Mouse (Mus musculus) kidney, adult 2 months (tissue): ENCODE data around the gene Bcl9l. TPM values are rescaled to one million over a fixed set of nuclear protein-coding genes. Genes with fewer than 3 reads are reported as not detected.

Experiments
- DNase-seq: peaks from one replicate; pipeline ENCODE4 v3.0.0; 2021
- H3K27ac ChIP-seq: fragments of 200-500 bp; 2 replicates; pipeline ENCODE4 v1.5.1; 2012; ENCODE audit warnings: low read depth, low read length, control low read depth, inconsistent platforms; ENCODE audit not compliant: insufficient read depth
- H3K27me3 ChIP-seq: fragments of 200-500 bp; replicated peaks from 2 replicates; pipeline ENCODE4 v1.6.1; 2012; ENCODE audit warnings: mild to moderate bottlenecking, moderate library complexity, low read length, inconsistent platforms; ENCODE audit not compliant: control insufficient read depth, insufficient read depth
- H3K36me3 ChIP-seq: fragments of 200-500 bp; 2 replicates; pipeline ENCODE4 v1.6.1; 2012; ENCODE audit warnings: mild to moderate bottlenecking, moderate library complexity, low read length, inconsistent platforms; ENCODE audit not compliant: control insufficient read depth, insufficient read depth
- H3K4me1 ChIP-seq: fragments of 200-500 bp; 2 replicates; pipeline ENCODE4 v1.6.1; 2011; ENCODE audit warnings: low read length; ENCODE audit not compliant: control insufficient read depth, insufficient read depth
- H3K4me3 ChIP-seq: fragments of 200-500 bp; 2 replicates; pipeline ENCODE4 v1.5.1; 2011; ENCODE audit warnings: mild to moderate bottlenecking, low read depth, low read length, control low read depth; ENCODE audit not compliant: insufficient read depth
- CTCF ChIP-seq: fragments of 200-500 bp; conservative IDR thresholded peaks from 2 replicates; pipeline ENCODE4 v1.5.1; 2011; ENCODE audit warnings: low read depth, mild to moderate bottlenecking, control low read depth, low read length, moderate library complexity, mixed read lengths; ENCODE audit not compliant: insufficient read depth, insufficient read length
- POLR2A ChIP-seq: fragments of 200-500 bp; IDR thresholded peaks from one replicate; pipeline ENCODE4 v1.6.1; 2011; ENCODE audit warnings: low read depth, low read length, control low read depth
- WGBS: fragments of 180-500 bp; shearing (Covaris S2); methylation state at CpG from one replicate; pipeline ENCODE4 v1.1.7; 2018; 5-methylcytosine and 5-hydroxymethylcytosine counted together
- polyA plus RNA-seq: library from polyadenylated mRNA; depleted of rRNA; stranded (reverse); fragments of >200 nt; gene quantifications from 2 replicates; pipeline ENCODE4 v1.2.3, GENCODE M21; 2012

Gene Bcl9l
- polyA plus RNA-seq, 1 experiment: 23.1 TPM

DNA sequence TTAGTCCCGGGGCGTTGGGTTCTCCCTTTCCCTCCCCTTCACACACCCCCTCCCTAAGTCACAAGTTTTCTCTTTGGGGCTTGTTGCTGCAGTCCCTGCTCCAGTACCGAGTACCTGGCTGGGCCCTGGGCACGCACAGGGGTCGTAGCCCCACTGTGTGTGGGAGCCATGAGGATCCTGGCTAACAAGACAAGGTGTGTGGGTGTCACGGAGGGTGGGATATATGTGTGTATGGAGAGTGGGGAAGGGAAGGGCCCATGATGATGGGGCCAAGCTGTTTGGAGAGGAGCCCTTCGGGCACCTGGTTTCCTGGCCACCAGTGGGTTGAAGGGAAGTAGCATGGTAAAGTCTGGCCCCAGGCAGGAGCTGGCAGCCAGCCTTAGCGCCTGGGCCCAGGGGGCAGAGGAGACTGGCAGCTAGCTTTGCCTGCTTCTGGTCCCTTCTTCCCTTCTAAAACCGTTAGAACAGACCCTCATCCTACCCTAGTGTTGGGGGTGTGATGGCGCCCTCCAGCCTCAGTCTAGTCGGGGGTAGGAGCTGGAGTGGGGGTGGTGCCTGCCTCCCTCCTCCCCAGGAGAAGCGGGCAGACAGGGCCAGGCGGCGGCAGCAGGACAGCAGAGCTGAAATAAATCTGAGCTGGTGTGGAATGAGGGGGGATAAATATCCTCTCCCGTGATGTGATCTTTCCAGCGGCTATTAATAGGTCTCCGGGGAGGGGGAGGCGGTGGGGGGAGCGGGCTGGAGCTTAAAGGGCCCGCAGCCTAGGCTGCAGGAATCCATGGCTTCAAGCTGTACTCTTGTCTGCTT lies 16.9 kb downstream of the Bcl9l start:
- Histone ChIP-seq H3K4me1 (peaks cover 28% of the 10 kb centered on the region), H3K4me3 (peak overlapping the region; percentile 26; the same call in 1 of the 2 replicates), H3K27me3 (no peaks in the 10 kb centered on the region), H3K36me3 (no peaks in the 10 kb centered on the region), H3K27ac (peak overlapping the region; percentile 40; the same call in 1 of the 2 replicates)
- TF ChIP-seq CTCF (no peak), POLR2A (no peak)
- peak; percentile 56 for DNase-seq
- WGBS: 24% methylated on average over 20 of the region's 20 CpGs

- TF ChIP-seq POLR2A: no peak
- TF ChIP-seq CTCF: no peak
- Histone ChIP-seq H3K27ac (no peak overlapping the region), H3K36me3 (no peaks in the 10 kb centered on the region), H3K4me1 (peaks cover 26% of the 10 kb centered on the region), H3K27me3 (no peaks in the 10 kb centered on the region), H3K4me3 (no peak overlapping the region)
- no peak for DNase-seq
- WGBS: 69% methylated on average over 5 of the region's 5 CpGs
These were observed 17.5 kb downstream of the Bcl9l start for GRCm38 (mm10) chr9:44500163-44500533.

DNA sequence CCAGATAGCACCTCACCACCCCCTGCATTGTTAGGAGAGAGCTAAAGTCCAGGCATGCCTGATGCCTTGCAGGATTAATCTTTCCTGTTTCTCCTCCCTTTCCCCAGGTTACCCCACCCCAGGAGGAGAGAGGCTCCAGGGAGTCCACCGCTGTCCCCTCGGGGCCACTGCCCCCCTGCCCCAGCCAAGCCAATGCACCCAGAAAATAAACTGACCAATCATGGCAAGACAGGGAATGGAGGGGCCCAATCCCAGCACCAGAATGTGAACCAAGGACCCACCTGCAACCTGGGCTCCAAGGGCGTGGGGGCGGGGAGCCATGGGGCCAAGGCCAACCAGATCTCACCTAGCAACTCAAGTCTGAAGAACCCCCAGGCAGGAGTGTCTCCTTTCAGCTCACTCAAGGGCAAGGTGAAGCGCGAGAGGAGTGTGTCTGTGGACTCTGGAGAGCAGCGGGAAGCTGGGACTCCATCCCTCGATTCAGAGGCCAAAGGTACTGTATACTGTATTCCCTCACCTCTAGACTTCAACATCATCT lies 18.1 kb downstream of the Bcl9l start:
- H3K27ac ChIP-seq: no peak overlapping the region
- 58% methylated on average over 8 of the region's 8 CpGs for WGBS
- DNase-seq: no peak
- no peaks in the 10 kb centered on the region for H3K27me3 ChIP-seq
- TF ChIP-seq POLR2A: no peak
- TF ChIP-seq CTCF: no peak
- H3K4me3 ChIP-seq: no peak overlapping the region
- H3K4me1 ChIP-seq: peaks cover 26% of the 10 kb centered on the region
- no peaks in the 10 kb centered on the region; the same call in 1 of the 2 replicates for H3K36me3 ChIP-seq

DNA sequence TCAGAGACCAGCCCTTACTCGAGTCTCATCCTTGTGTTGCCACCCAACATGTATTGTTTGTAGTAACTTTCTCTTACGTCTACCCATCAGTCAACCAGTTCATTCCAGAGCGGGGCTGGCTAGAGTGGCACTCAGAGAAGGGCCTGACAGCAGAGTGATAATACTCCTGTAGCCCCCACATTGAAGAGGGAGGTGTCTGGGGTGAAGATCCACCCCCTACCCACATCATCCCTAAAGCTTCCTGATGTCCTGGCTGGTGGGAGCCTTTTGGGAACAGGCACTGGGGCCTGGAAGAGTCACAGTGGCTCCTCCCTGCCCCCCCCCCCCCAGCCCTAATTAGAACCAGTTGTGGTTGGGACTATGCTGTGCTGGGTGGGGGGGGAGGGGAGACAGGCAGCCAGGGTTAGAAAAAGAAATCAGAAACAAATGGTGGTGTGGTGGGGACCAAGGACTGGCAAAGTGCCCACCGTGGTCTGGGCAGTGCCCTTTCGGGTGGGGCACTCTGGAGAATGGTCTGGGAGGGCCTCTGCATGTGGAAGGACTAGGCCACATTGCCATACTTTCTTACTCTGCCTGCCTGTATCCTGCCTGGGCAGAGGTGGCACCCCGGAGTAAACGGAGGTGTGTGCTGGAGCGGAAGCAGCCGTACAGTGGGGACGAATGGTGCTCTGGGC lies 18.7 kb downstream of the Bcl9l start:
- H3K27me3 ChIP-seq: no peaks in the 10 kb centered on the region
- H3K27ac ChIP-seq: no peak overlapping the region
- WGBS: 50% methylated on average over 10 of the region's 10 CpGs
- H3K4me3 ChIP-seq: no peak overlapping the region
- peaks cover 25% of the 10 kb centered on the region for H3K4me1 ChIP-seq
- TF ChIP-seq CTCF (no peak), POLR2A (no peak)
- no peak for DNase-seq
- H3K36me3 ChIP-seq: no peaks in the 10 kb centered on the region; the same call in 1 of the 2 replicates

DNA sequence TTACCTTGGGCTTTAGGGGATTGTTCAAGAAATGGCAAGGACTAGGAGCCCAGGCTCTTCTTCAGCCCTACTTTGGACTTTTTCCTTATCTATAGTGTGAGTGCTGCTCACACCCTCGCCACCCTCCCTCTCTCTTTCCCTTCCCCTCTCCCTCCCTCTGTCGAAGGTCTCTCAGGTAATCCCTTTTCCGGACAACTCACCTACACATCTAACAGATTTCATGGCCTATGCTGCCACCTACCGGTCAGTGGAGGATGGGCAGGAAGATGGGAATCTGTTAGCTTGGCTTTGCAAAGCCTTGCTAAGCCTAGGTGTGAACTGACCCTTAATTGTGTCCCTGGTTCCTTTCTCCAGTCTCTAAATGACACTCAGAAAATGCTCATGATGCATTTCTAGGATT lies 19.4 kb downstream of the Bcl9l start:
- 4% methylated on average over 4 of the region's 4 CpGs for WGBS
- Histone ChIP-seq H3K4me1 (peaks cover 21% of the 10 kb centered on the region), H3K36me3 (no peaks in the 10 kb centered on the region; the same call in 1 of the 2 replicates), H3K27ac (no peak overlapping the region), H3K4me3 (no peak overlapping the region), H3K27me3 (no peaks in the 10 kb centered on the region)
- peak; percentile 92 for DNase-seq
- TF ChIP-seq CTCF (peak; percentile 97), POLR2A (no peak)

- H3K27ac ChIP-seq: no peak overlapping the region
- H3K27me3 ChIP-seq: no peaks in the 10 kb centered on the region
- H3K4me1 ChIP-seq: peaks cover 6% of the 10 kb centered on the region; the same call in 1 of the 2 replicates
- peak; percentile 57 for DNase-seq
- H3K36me3 ChIP-seq: no peaks in the 10 kb centered on the region; the same call in 1 of the 2 replicates
- no peak overlapping the region for H3K4me3 ChIP-seq
- WGBS: 55% methylated on average over 20 of the region's 20 CpGs
- TF ChIP-seq CTCF (no peak), POLR2A (no peak)
These were observed 22.5 kb downstream of the Bcl9l start for GRCm38 (mm10) chr9:44504893-44505823.
